ENCODE assay signal across 11 mouse cellular contexts in genomic region chr16:85092644-85093091, GRCm38 (mm10).
A peak's percentile ranks its signal among the peaks of the same experiment; 100 is the strongest.
DNase-seq lines count a peak whose midpoint lies in the region; ATAC-seq and TF ChIP-seq lines count a peak whose summit lies in the region.
"Had no signal": no experiment of that assay in that cellular context is flagged by ENCODE, and none has a peak within 500 bp of the region (broad histone marks: within the 10 kb centered on the region; RNA-seq: fewer than 3 reads in every experiment).

No protein-coding gene starts in this region.

- DNase-seq in left cerebral cortex, adult 2 months (ENCODE audit: extremely low spot score in 1 of 2, low spot score in 2 of 2): no peak
- DNase-seq in left cerebral cortex, adult 8-10 months (ENCODE audit: low spot score in 2 of 2): no peak
- DNase-seq in retina, adult 2 months (ENCODE audit: low read depth, low spot score): peak; percentile 13
- no peak for DNase-seq in frontal cortex, postnatal 36 days (ENCODE audit: low spot score in 2 of 2)
- DNase-seq in thymus, postnatal 36 days: no peak
- DNase-seq: gastrocnemius, postnatal 36 days had no signal

- H3K9ac ChIP-seq in forebrain, embryonic 15.5 days (replicated peaks): no peak overlapping the region
- no peak overlapping the region for H3K9ac ChIP-seq in kidney, embryonic 16.5 days (replicated peaks; ENCODE audit: low read length)
- H3K9ac ChIP-seq in intestine, embryonic 15.5 days: no peak overlapping the region
- H3K9ac ChIP-seq: liver, embryonic 12.5 days had no signal

- H3K4me1 ChIP-seq in forebrain, embryonic 15.5 days: peaks cover 91% of the 10 kb centered on the region
- H3K4me1 ChIP-seq in kidney, embryonic 16.5 days (ENCODE audit: insufficient read depth, low read length): peaks cover 23% of the 10 kb centered on the region
- H3K4me1 ChIP-seq in intestine, embryonic 15.5 days (replicated peaks): 0 out of 2 replicates have a peak, but pooled peaks cover 4% of the 10 kb centered on the region

- no peaks in the 10 kb centered on the region for H3K9me3 ChIP-seq in forebrain, embryonic 15.5 days
- no peaks in the 10 kb centered on the region for H3K9me3 ChIP-seq in kidney, embryonic 16.5 days (ENCODE audit: low read length)
- no peaks in the 10 kb centered on the region for H3K9me3 ChIP-seq in intestine, embryonic 15.5 days
- H3K9me3 ChIP-seq: liver, embryonic 12.5 days had no signal

- no peak for TF ChIP-seq CTCF in left cerebral cortex, adult 2 months (IDR thresholded peaks at IDR 0.05)

- H3K36me3 ChIP-seq in forebrain, embryonic 15.5 days: no peaks in the 10 kb centered on the region
- peaks cover 7% of the 10 kb centered on the region; the same call in 1 of the 2 replicates for H3K36me3 ChIP-seq in kidney, embryonic 16.5 days (ENCODE audit: insufficient read depth, low read length)
- no peaks in the 10 kb centered on the region for H3K36me3 ChIP-seq in intestine, embryonic 15.5 days
- H3K36me3 ChIP-seq: liver, embryonic 12.5 days had no signal

- H3K27me3 ChIP-seq in forebrain, embryonic 15.5 days: no peaks in the 10 kb centered on the region
- H3K27me3 ChIP-seq in kidney, embryonic 16.5 days (ENCODE audit: insufficient read depth, low read length): no peaks in the 10 kb centered on the region
- no peaks in the 10 kb centered on the region for H3K27me3 ChIP-seq in intestine, embryonic 15.5 days (replicated peaks)
- H3K27me3 ChIP-seq: liver, embryonic 12.5 days had no signal

- H3K4me2 ChIP-seq in forebrain, embryonic 15.5 days (replicated peaks): peak overlapping the region; percentile 26
- H3K4me2 ChIP-seq in kidney, embryonic 16.5 days (replicated peaks; ENCODE audit: low read depth, low read length): no peak overlapping the region
- no peak overlapping the region for H3K4me2 ChIP-seq in intestine, embryonic 15.5 days (replicated peaks)
- H3K4me2 ChIP-seq: liver, embryonic 12.5 days had no signal

- intact Hi-C loops in left cerebral cortex, adult 2 months (cut with DNase I): loop anchor here (10.0 kb wide), 1 partner anchor 582 kb away; no protein-coding TSS in a partner anchor

- H3K4me3 ChIP-seq in left cerebral cortex, adult 2 months: no peak overlapping the region
- H3K4me3 ChIP-seq in forebrain, embryonic 15.5 days: no peak overlapping the region
- H3K4me3 ChIP-seq in kidney, embryonic 16.5 days (ENCODE audit: low read length): no peak overlapping the region
- H3K4me3 ChIP-seq in intestine, embryonic 15.5 days (replicated peaks): no peak overlapping the region
- H3K4me3 ChIP-seq: liver, embryonic 12.5 days had no signal

- peak overlapping the region; percentile 28; the same call in 1 of the 2 replicates for H3K27ac ChIP-seq in left cerebral cortex, adult 2 months
- peak overlapping the region; percentile 83 for H3K27ac ChIP-seq in forebrain, embryonic 15.5 days (replicated peaks)
- peak overlapping the region; percentile 21; the same call in 1 of the 2 replicates for H3K27ac ChIP-seq in kidney, embryonic 16.5 days (ENCODE audit: low read length)
- no peak overlapping the region for H3K27ac ChIP-seq in intestine, embryonic 15.5 days
- H3K27ac ChIP-seq: liver, embryonic 12.5 days had no signal

- ATAC-seq in forebrain, embryonic 15.5 days (replicated peaks): peak; percentile 88
- ATAC-seq in kidney, embryonic 16.5 days (ENCODE audit: low FRiP score, low TSS enrichment): peak; percentile 88
- no peak for ATAC-seq in intestine, embryonic 15.5 days
- ATAC-seq: CD4-positive, CD25-positive, alpha-beta regulatory T cell, adult 4 months; liver, embryonic 12.5 days had no signal

- WGBS in forebrain, embryonic 15.5 days: 7% methylated on average over 9 of the region's 9 CpGs
- 34% methylated on average over 9 of the region's 9 CpGs for WGBS in kidney, embryonic 16.5 days
- 70% methylated on average over 9 of the region's 9 CpGs for WGBS in intestine, embryonic 15.5 days
